Mouse (Mus musculus) kidney, embryonic 15.5 days (tissue): ENCODE measurements at regions not wholly inside any gene's neighbourhood (a gene's known extent, or its start where the extent isn't known, plus 50 kb on each side); places are given as distances from the start of the nearest gene placed in this dataset.

Source experiments
- ATAC-seq: fragments of 200-750 bp; cut with Nextera tagmentation; replicated peaks from 2 replicates; pipeline ENCODE4 v1.8.0; 2017; ENCODE audit warnings: moderate TSS enrichment; ENCODE audit not compliant: low FRiP score
- H3K27ac ChIP-seq: fragments of 300-500 bp; sonication (generic); 2 replicates; pipeline ENCODE4 v1.5.1; 2015; ENCODE audit warnings: mild to moderate bottlenecking, inconsistent platforms
- H3K27me3 ChIP-seq: fragments of 300-500 bp; sonication (generic); 2 replicates; pipeline ENCODE4 v1.6.1; 2015; ENCODE audit warnings: inconsistent platforms
- H3K36me3 ChIP-seq: fragments of 300-500 bp; sonication (generic); 2 replicates; pipeline ENCODE4 v1.6.1; 2015; ENCODE audit warnings: inconsistent platforms
- H3K4me1 ChIP-seq: fragments of 300-500 bp; sonication (generic); 2 replicates; pipeline ENCODE4 v1.6.1; 2015; ENCODE audit warnings: inconsistent platforms
- H3K4me2 ChIP-seq: fragments of 300-500 bp; sonication (generic); 2 replicates; pipeline ENCODE4 v1.6.1; 2015; ENCODE audit warnings: moderate library complexity, mild to moderate bottlenecking, inconsistent platforms
- H3K4me3 ChIP-seq: fragments of 300-500 bp; sonication (generic); replicated peaks from 2 replicates; pipeline ENCODE4 v1.5.1; 2015; ENCODE audit warnings: mild to moderate bottlenecking, inconsistent platforms
- H3K9ac ChIP-seq: fragments of 300-500 bp; sonication (generic); 2 replicates; pipeline ENCODE4 v1.6.1; 2015; ENCODE audit warnings: mild to moderate bottlenecking, inconsistent platforms
- H3K9me3 ChIP-seq: fragments of 300-500 bp; sonication (generic); replicated peaks from 2 replicates; pipeline ENCODE4 v1.6.1; 2016; ENCODE audit warnings: inconsistent platforms
- WGBS: fragments of 180-500 bp; shearing (Covaris S2); methylation state at CpG from one replicate; pipeline ENCODE4 v1.1.7; 2015; ENCODE audit warnings: mixed read lengths; 5-methylcytosine and 5-hydroxymethylcytosine counted together

DNA sequence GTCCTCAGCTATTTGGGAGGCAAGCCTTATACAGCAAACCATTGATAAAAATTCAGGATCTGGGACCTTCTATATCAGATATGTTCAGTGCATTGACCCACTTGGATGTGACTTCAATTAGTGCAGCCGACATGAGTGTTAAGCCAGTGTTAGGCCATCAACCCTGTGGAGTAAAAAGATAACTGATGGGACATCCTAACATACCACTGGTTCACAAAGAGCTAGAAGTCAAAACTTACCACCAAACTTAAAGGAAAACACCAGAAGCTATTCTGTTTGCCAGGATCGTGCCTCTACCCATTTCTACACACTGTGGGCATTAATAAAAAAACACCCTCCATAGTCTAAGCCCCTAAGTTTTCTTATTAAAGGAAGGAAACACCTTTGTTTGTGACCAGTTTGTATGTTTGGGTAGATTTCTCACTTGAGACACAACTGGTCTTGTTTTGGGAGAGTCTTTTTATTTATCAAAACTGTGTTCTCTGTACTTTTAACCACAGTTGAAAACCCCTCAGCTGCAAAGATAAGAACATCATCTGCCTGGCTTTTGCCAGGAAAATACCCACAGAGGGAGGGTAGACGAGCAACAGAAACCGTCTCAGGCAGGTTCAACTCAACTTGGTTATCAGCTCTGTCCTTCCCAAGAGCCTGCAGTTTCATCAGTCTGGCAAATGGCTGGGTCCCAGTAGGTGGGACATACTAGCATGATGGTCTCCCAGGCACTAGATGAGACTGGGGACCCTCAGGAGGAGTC is 283.5 kb downstream of the Sox4 start:
- WGBS, result 90% methylated on average over 4 of the region's 4 CpGs
- Histone ChIP-seq H3K27ac (no peak overlapping the region), H3K4me1 (peaks cover 37% of the 10 kb centered on the region), H3K27me3 (no peaks in the 10 kb centered on the region), H3K36me3 (no peaks in the 10 kb centered on the region), H3K4me2 (no peak overlapping the region), H3K4me3 (no peak overlapping the region), H3K9ac (no peak overlapping the region), H3K9me3 (no peaks in the 10 kb centered on the region)
- ATAC-seq, result no peak

GRCm38 (mm10) chr13:28666832-28667231 is 286.7 kb downstream of the Sox4 start:
- Histone ChIP-seq H3K36me3 (no peaks in the 10 kb centered on the region), H3K27me3 (no peaks in the 10 kb centered on the region), H3K4me3 (no peak overlapping the region), H3K27ac (no peak overlapping the region), H3K9me3 (no peaks in the 10 kb centered on the region), H3K4me1 (peaks cover 58% of the 10 kb centered on the region), H3K9ac (no peak overlapping the region), H3K4me2 (no peak overlapping the region)
- WGBS, result 31% methylated on average over 3 of the region's 3 CpGs
- no peak for ATAC-seq

GRCm38 (mm10) chr13:28665150-28665549 is 288.4 kb downstream of the Sox4 start:
- Histone ChIP-seq H3K4me2 (no peak overlapping the region), H3K9me3 (no peaks in the 10 kb centered on the region), H3K4me1 (peaks cover 52% of the 10 kb centered on the region), H3K27me3 (no peaks in the 10 kb centered on the region), H3K36me3 (no peaks in the 10 kb centered on the region), H3K4me3 (no peak overlapping the region), H3K27ac (no peak overlapping the region), H3K9ac (no peak overlapping the region)
- no peak for ATAC-seq
- 50% methylated on average over 5 of the region's 5 CpGs for WGBS

- H3K4me1 ChIP-seq, result peaks cover 52% of the 10 kb centered on the region
- no peak overlapping the region for H3K4me2 ChIP-seq
- 0 out of 2 replicates have a peak overlapping the region, but pooled peaks have one; percentile 79 for H3K27ac ChIP-seq
- no peaks in the 10 kb centered on the region for H3K9me3 ChIP-seq
- ATAC-seq, result no peak; the same call in 1 of the 2 replicates
- 31% methylated on average over 4 of the region's 4 CpGs for WGBS
- no peaks in the 10 kb centered on the region for H3K36me3 ChIP-seq
- H3K4me3 ChIP-seq, result no peak overlapping the region
- H3K9ac ChIP-seq, result no peak overlapping the region
- no peaks in the 10 kb centered on the region for H3K27me3 ChIP-seq
These were observed 288.8 kb downstream of the Sox4 start for GRCm38 (mm10) chr13:28664698-28665097.

DNA sequence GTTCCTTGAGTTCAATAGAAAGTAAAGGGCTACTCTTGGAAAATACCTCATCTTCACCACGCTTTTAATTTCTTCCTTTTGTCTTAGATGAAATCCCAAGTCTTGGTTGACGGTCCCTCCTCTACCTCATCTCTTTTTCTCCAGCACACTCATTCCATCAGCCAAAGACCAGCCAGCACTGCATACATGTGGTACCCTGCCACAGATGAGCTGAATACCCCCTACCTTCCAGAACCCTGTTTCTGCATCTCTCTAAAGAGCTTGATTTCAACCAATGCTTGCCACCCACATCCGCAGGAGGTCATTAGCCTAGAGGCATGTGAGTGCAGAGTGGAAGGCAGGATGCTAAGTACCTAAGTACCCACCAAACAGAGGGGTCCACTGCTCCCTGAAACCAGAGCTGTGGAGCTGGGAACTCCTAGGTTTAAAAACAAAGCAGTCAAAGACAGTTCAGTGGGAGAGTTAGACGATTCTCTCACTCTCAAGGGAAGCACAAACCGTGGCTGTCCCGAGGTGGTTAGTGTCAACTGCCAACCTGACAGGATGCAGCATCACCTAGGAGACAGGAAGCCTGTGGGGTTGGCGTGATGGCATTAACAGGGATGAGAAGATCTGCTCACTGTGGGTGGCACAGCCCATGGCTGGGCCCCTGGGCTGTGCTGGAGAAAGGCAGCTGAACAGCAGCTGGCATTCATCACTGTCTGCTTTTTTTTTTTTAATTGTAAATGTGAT is 289.4 kb downstream of the Sox4 start:
- no peaks in the 10 kb centered on the region for H3K9me3 ChIP-seq
- 34% methylated on average over 7 of the region's 7 CpGs for WGBS
- ATAC-seq, result peak; percentile 90
- no peak overlapping the region for H3K9ac ChIP-seq
- no peaks in the 10 kb centered on the region for H3K36me3 ChIP-seq
- no peaks in the 10 kb centered on the region for H3K27me3 ChIP-seq
- peaks cover 52% of the 10 kb centered on the region for H3K4me1 ChIP-seq
- no peak overlapping the region for H3K4me2 ChIP-seq
- no peak overlapping the region for H3K4me3 ChIP-seq
- H3K27ac ChIP-seq, result peak overlapping the region; percentile 79

DNA sequence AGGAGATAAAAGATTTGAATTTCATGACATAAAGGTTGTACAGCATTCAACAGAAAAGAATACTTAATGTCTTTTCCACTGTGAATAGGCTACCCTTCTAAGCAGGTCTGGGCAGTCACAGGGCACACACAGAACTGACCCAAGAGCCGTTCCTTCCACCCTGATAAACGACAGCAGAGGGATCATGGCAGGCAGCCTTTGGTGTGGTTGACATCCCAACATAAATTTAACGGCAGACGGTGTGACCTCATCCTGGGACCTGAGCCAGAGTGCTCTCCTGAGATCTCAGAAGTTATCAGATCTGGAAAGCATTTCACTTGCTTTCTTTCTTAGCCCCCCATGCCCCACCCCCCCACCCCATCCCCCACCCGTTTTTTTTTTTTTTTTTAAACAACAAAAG is 290.1 kb downstream of the Sox4 start:
- H3K27me3 ChIP-seq, result no peaks in the 10 kb centered on the region
- peaks cover 57% of the 10 kb centered on the region for H3K4me1 ChIP-seq
- WGBS, result 4% methylated on average over 5 of the region's 5 CpGs
- ATAC-seq, result no peak
- H3K9me3 ChIP-seq, result no peaks in the 10 kb centered on the region
- no peaks in the 10 kb centered on the region for H3K36me3 ChIP-seq
- no peak overlapping the region for H3K4me3 ChIP-seq
- H3K9ac ChIP-seq, result no peak overlapping the region
- H3K4me2 ChIP-seq, result no peak overlapping the region
- 0 out of 2 replicates have a peak overlapping the region, but pooled peaks have one; percentile 28 for H3K27ac ChIP-seq

GRCm38 (mm10) chr13:28662316-28662752 is 291.2 kb downstream of the Sox4 start:
- Histone ChIP-seq H3K27me3 (no peaks in the 10 kb centered on the region), H3K9me3 (no peaks in the 10 kb centered on the region), H3K27ac (peak overlapping the region; percentile 64; the same call in 1 of the 2 replicates), H3K36me3 (no peaks in the 10 kb centered on the region), H3K9ac (no peak overlapping the region), H3K4me1 (peaks cover 53% of the 10 kb centered on the region), H3K4me2 (no peak overlapping the region), H3K4me3 (no peak overlapping the region)
- ATAC-seq, result peak; percentile 26; the same call in 1 of the 2 replicates
- WGBS, result 58% methylated on average over 3 of the region's 3 CpGs

GRCm38 (mm10) chr13:28660151-28660550 is 293.4 kb downstream of the Sox4 start:
- Histone ChIP-seq H3K27ac (no peak overlapping the region), H3K9me3 (no peaks in the 10 kb centered on the region), H3K36me3 (no peaks in the 10 kb centered on the region), H3K4me1 (peaks cover 38% of the 10 kb centered on the region), H3K4me3 (no peak overlapping the region), H3K4me2 (no peak overlapping the region), H3K9ac (no peak overlapping the region), H3K27me3 (no peaks in the 10 kb centered on the region)
- ATAC-seq, result no peak
- WGBS, result 91% methylated on average over 2 of the region's 2 CpGs

DNA sequence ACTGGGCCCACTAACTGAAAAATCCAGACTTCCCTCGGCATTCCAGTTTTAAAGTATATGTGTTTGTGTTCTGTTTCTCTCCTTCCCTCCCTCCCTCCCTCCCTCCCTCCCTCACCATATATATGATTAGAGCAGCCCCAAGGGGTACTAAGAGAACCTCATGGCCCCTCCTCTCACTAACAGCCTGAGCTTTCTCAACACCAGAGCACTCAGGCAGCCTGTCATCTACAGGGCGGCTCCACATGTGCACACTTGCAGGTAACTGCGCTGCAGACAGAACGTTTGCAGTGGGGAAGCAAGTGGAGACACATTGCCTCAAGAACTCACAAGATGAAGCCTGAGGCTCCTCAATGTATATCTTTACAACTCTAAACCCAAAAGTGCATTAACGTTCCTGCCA is 294.9 kb downstream of the Sox4 start:
- 67% methylated on average over 5 of the region's 5 CpGs for WGBS
- Histone ChIP-seq H3K36me3 (no peaks in the 10 kb centered on the region), H3K9me3 (no peaks in the 10 kb centered on the region), H3K4me2 (no peak overlapping the region), H3K9ac (no peak overlapping the region), H3K4me3 (no peak overlapping the region), H3K4me1 (peaks cover 24% of the 10 kb centered on the region), H3K27ac (no peak overlapping the region), H3K27me3 (no peaks in the 10 kb centered on the region)
- no peak for ATAC-seq

GRCm38 (mm10) chr13:28654883-28655282 is 298.6 kb downstream of the Sox4 start:
- Histone ChIP-seq H3K9ac (no peak overlapping the region), H3K27ac (no peak overlapping the region), H3K27me3 (no peaks in the 10 kb centered on the region), H3K4me1 (peaks cover 20% of the 10 kb centered on the region), H3K9me3 (no peaks in the 10 kb centered on the region), H3K36me3 (no peaks in the 10 kb centered on the region), H3K4me3 (no peak overlapping the region), H3K4me2 (no peak overlapping the region)
- ATAC-seq, result no peak

DNA sequence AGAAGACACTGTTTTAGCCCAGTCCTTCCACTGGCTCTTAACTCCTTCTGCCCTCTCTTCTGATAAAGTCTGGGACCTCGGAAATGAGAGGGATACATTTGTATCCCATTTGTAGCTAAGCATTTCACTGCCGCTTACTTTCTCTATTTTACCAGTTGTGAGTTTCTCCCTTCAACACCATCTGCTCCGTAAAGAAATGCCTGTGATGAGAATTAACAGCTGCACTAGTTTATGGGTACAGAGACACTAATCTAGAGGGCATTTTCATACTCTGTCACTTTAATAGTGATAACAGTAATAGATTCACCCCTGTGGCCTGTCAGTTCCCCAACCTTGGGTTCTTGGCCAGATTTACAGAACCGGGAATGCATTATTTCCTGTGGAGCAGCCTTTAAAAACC is 300.2 kb downstream of the Sox4 start:
- WGBS, result 77% methylated on average over 4 of the region's 4 CpGs
- ATAC-seq, result no peak

GRCm38 (mm10) chr13:28651810-28652209 is 301.7 kb downstream of the Sox4 start:
- Histone ChIP-seq H3K4me3 (no peak overlapping the region), H3K4me1 (peaks cover 15% of the 10 kb centered on the region; the same call in 1 of the 2 replicates), H3K4me2 (no peak overlapping the region), H3K9ac (no peak overlapping the region), H3K27ac (no peak overlapping the region), H3K36me3 (no peaks in the 10 kb centered on the region), H3K9me3 (no peaks in the 10 kb centered on the region), H3K27me3 (no peaks in the 10 kb centered on the region)
- 85% methylated on average over 2 of the region's 2 CpGs for WGBS
- no peak for ATAC-seq

More for the DNA sequence above, 300.2 kb downstream of the Sox4 start:
- no peaks in the 10 kb centered on the region for H3K36me3 ChIP-seq
- H3K9ac ChIP-seq, result no peak overlapping the region
- no peak overlapping the region for H3K4me2 ChIP-seq
- peaks cover 15% of the 10 kb centered on the region; the same call in 1 of the 2 replicates for H3K4me1 ChIP-seq
- H3K9me3 ChIP-seq, result no peaks in the 10 kb centered on the region
- H3K27me3 ChIP-seq, result no peaks in the 10 kb centered on the region
- no peak overlapping the region for H3K4me3 ChIP-seq
- H3K27ac ChIP-seq, result no peak overlapping the region
